ENCODE assay signal across 15 mouse cellular contexts in genomic region chr12:111432097-111432496, GRCm38 (mm10). TPM values are rescaled to one million over a fixed set of nuclear protein-coding genes. Genes with fewer than 3 reads are reported as not detected.
DNase-seq lines count a peak whose midpoint lies in the region; ATAC-seq and TF ChIP-seq lines count a peak whose summit lies in the region.
"Had no signal": no experiment of that assay in that cellular context is flagged by ENCODE, and none has a peak within 500 bp of the region (broad histone marks: within the 10 kb centered on the region; RNA-seq: fewer than 3 reads in every experiment).

No protein-coding gene starts in this region.

- no peak for TF ChIP-seq CTCF in embryonic fibroblast, embryonic 13.5 days (IDR thresholded peaks at IDR 0.05; ENCODE audit: borderline replicate concordance, insufficient read depth, low read length)

- H3K9me3 ChIP-seq in kidney, embryonic 15.5 days (replicated peaks), result no peaks in the 10 kb centered on the region
- H3K9me3 ChIP-seq: neural tube, embryonic 12.5 days had no signal

- 31% methylated on average over 4 of the region's 4 CpGs for WGBS in kidney, embryonic 15.5 days

- ATAC-seq in kidney, embryonic 15.5 days (replicated peaks; ENCODE audit: low FRiP score), result no peak
- ATAC-seq in megakaryocyte, adult 5-6 weeks (ENCODE audit: poor library complexity, severe bottlenecking), result peak; percentile 49

- DNase-seq in kidney, adult 11 months, result peak; percentile 70
- DNase-seq in kidney, adult 9 months, result no peak
- no peak for DNase-seq in layer of hippocampus, postnatal 36 days
- no peak for DNase-seq in thymus, postnatal 25 days
- no peak for DNase-seq in right cerebral cortex, postnatal 10 days (ENCODE audit: low spot score in 2 of 2)
- DNase-seq: adrenal gland, postnatal 14 days; cerebellum, postnatal 10 days; gastrocnemius, postnatal 25 days; layer of hippocampus, adult 9-11 months; spleen, adult 18-20 months had no signal

- no peak overlapping the region; the same call in 1 of the 2 replicates for H3K4me2 ChIP-seq in kidney, embryonic 15.5 days
- H3K4me2 ChIP-seq: neural tube, embryonic 12.5 days had no signal

- no peak for TF ChIP-seq POLR2A in embryonic fibroblast, embryonic 13.5 days (IDR thresholded peaks at IDR 0.05; ENCODE audit: low read depth, low read length)

- peaks cover 27% of the 10 kb centered on the region for H3K27me3 ChIP-seq in kidney, embryonic 15.5 days

- peaks cover 13% of the 10 kb centered on the region for H3K4me1 ChIP-seq in embryonic fibroblast, embryonic 13.5 days (ENCODE audit: control insufficient read depth, insufficient read depth, low read length)
- peaks cover 91% of the 10 kb centered on the region for H3K4me1 ChIP-seq in kidney, embryonic 15.5 days

- no peak overlapping the region for H3K4me3 ChIP-seq in embryonic fibroblast, embryonic 13.5 days (ENCODE audit: insufficient read depth, low read length)
- H3K4me3 ChIP-seq in kidney, embryonic 15.5 days (replicated peaks), result no peak overlapping the region
- H3K4me3 ChIP-seq: neural tube, embryonic 12.5 days had no signal

- H3K36me3 ChIP-seq in kidney, embryonic 15.5 days, result no peaks in the 10 kb centered on the region
- H3K36me3 ChIP-seq: neural tube, embryonic 12.5 days had no signal

- H3K27ac ChIP-seq in embryonic fibroblast, embryonic 13.5 days (ENCODE audit: insufficient read depth, low read length), result peak overlapping the region; percentile 98; the same call in 1 of the 2 replicates
- H3K27ac ChIP-seq in kidney, embryonic 15.5 days, result peak overlapping the region; percentile 89
- H3K27ac ChIP-seq: liver, embryonic 14.5 days; neural tube, embryonic 12.5 days had no signal

- 0 out of 2 replicates have a peak overlapping the region, but pooled peaks have one; percentile 12 for H3K9ac ChIP-seq in kidney, embryonic 15.5 days
- H3K9ac ChIP-seq: liver, embryonic 14.5 days; neural tube, embryonic 12.5 days had no signal

RNA-seq across cellular contexts. Expression of gene Tnfaip2, which starts 10.2 kb away (rescaled TPM):
- 46.5 and 58.6 TPM in 2 replicates for polyA plus RNA-seq in embryonic fibroblast, embryonic 13.5 days (2011; ENCODE audit: insufficient read length, low read depth, missing spikeins)
- polyA plus RNA-seq in kidney, embryonic 15.5 days (2015; fragmentation: Nextera tagmentation; extraction: Ambion mirVana), result 19.5 and 22.9 TPM in 2 replicates
- 42.7 and 43.7 TPM in 2 replicates for total RNA-seq in megakaryocyte, adult 5-6 weeks (2015)
- total RNA-seq in megakaryocyte, adult 5-6 weeks (2017), result 81.0 and 109 TPM in 2 replicates
- total RNA-seq in layer of hippocampus, postnatal 36 days (2021), result 1 to 10 TPM in 1 of 2 experiments, under 1 TPM in 1; 0.40 to 1.0 TPM

RNA-seq across cellular contexts. Expression of gene Exoc3l4, which starts 15.3 kb away (rescaled TPM):
- polyA plus RNA-seq in embryonic fibroblast, embryonic 13.5 days (2011; ENCODE audit: insufficient read length, low read depth, missing spikeins), result 6.2 and 6.4 TPM in 2 replicates
- 16.8 and 17.8 TPM in 2 replicates for polyA plus RNA-seq in kidney, embryonic 15.5 days (2015; fragmentation: Nextera tagmentation; extraction: Ambion mirVana)
- total RNA-seq in megakaryocyte, adult 5-6 weeks (2015), result 0.39 and 1.1 TPM in 2 replicates
- 0.29 TPM in 1 of 2 replicates, not detected in the other for total RNA-seq in megakaryocyte, adult 5-6 weeks (2017)
- total RNA-seq in layer of hippocampus, postnatal 36 days (2021), result 1 to 10 TPM; 3.3 to 5.5 TPM

RNA-seq across cellular contexts. Expression of gene Lbhd2, which starts 25.5 kb away (rescaled TPM):
- polyA plus RNA-seq in embryonic fibroblast, embryonic 13.5 days (2011; ENCODE audit: insufficient read length, low read depth, missing spikeins), result not detected in 2 replicates
- 5.5 and 7.0 TPM in 2 replicates for polyA plus RNA-seq in kidney, embryonic 15.5 days (2015; fragmentation: Nextera tagmentation; extraction: Ambion mirVana)
- not detected in 2 replicates for total RNA-seq in megakaryocyte, adult 5-6 weeks (2015)
- total RNA-seq in megakaryocyte, adult 5-6 weeks (2017), result not detected in 2 replicates
- 1 to 10 TPM in 1 of 2 experiments, not detected in 1; 1.2 TPM for total RNA-seq in layer of hippocampus, postnatal 36 days (2021)
- total RNA-seq: gastrocnemius, postnatal 25 days had no signal

RNA-seq across cellular contexts. Expression of gene Gm266, which starts 53.5 kb away (rescaled TPM):
- 0.72 TPM in 1 of 2 replicates, not detected in the other for polyA plus RNA-seq in embryonic fibroblast, embryonic 13.5 days (2011; ENCODE audit: insufficient read length, low read depth, missing spikeins)
- polyA plus RNA-seq in kidney, embryonic 15.5 days (2015; fragmentation: Nextera tagmentation; extraction: Ambion mirVana), result 91.7 and 93.3 TPM in 2 replicates
- total RNA-seq in megakaryocyte, adult 5-6 weeks (2015), result not detected in 2 replicates
- not detected in 2 replicates for total RNA-seq in megakaryocyte, adult 5-6 weeks (2017)
- total RNA-seq in layer of hippocampus, postnatal 36 days (2021), result 1 to 10 TPM; 5.5 to 7.8 TPM
- total RNA-seq: adrenal gland, postnatal 14 days had no signal

RNA-seq across cellular contexts. Expression of gene Cdc42bpb, which starts 54.6 kb away (rescaled TPM):
- 60.0 and 71.1 TPM in 2 replicates for polyA plus RNA-seq in embryonic fibroblast, embryonic 13.5 days (2011; ENCODE audit: insufficient read length, low read depth, missing spikeins)
- 31.9 and 40.0 TPM in 2 replicates for polyA plus RNA-seq in kidney, embryonic 15.5 days (2015; fragmentation: Nextera tagmentation; extraction: Ambion mirVana)
- total RNA-seq in megakaryocyte, adult 5-6 weeks (2015), result 22.0 and 24.6 TPM in 2 replicates
- total RNA-seq in megakaryocyte, adult 5-6 weeks (2017), result 12.4 and 14.2 TPM in 2 replicates
- total RNA-seq in layer of hippocampus, postnatal 36 days (2021), result 100 to 1,000 TPM; 112 to 115 TPM

Comparison
In these comparisons a context has a peak if more than half of its experiments do, and no peak if none do; other contexts are left out.
1. RNA of gene Tnfaip2, which starts 10.2 kb away (total RNA-seq): 42.7 to 109 TPM in megakaryocyte, adult 5-6 weeks; 0.40 to 1.0 TPM in layer of hippocampus, postnatal 36 days; every median in the first group is over 10 times any median in the second.